7 mouse cellular contexts compared by ENCODE assay signal in the genomic region with DNA sequence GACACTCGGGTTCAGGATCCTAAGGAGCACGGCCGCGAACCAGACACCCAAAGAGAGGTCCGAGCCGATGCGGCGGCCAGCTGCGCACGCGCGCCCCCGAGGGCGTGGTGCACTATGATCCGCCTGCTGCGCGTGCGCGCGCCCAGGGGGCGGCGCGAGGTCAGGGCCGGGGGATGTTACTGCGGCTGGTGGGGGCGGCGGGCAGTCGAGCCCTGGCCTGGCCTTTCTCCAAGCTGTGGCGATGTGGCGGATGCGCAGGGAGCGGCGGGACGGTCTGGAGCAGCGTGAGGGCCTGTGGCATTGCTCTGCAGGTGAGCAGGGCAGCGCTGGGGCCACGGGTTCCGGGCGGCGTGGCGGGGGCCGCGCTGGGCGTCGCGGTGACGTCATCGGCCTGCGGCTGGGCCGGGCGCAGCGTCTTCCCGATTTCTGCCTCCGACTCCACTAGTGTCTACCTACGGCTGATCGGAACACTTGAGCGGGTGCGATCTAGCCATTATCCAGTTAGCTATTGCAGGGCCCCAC. TPM values are rescaled to one million over a fixed set of nuclear protein-coding genes. Genes with fewer than 3 reads are reported as not detected.
DNase-seq lines count a peak whose midpoint lies in the region; ATAC-seq lines count a peak whose summit lies in the region.

TSS of gene Afg3l1 (plus strand) at position 167 of the 522 bp plus-strand sequence.

- H3K27me3 ChIP-seq in embryonic facial prominence, embryonic 10.5 days (replicated peaks; ENCODE audit: low read depth, poor library complexity, severe bottlenecking): peaks cover 5% of the 10 kb centered on the region; the same call in 1 of the 2 replicates
- H3K27me3 ChIP-seq in limb, embryonic 10.5 days (ENCODE audit: low read depth, poor library complexity, severe bottlenecking): no peaks in the 10 kb centered on the region
- no peaks in the 10 kb centered on the region; the same call in 1 of the 2 replicates for H3K27me3 ChIP-seq in midbrain, embryonic 13.5 days

- H3K36me3 ChIP-seq in embryonic facial prominence, embryonic 10.5 days (replicated peaks): peaks cover 27% of the 10 kb centered on the region
- peaks cover 29% of the 10 kb centered on the region for H3K36me3 ChIP-seq in limb, embryonic 10.5 days
- H3K36me3 ChIP-seq in midbrain, embryonic 13.5 days: peaks cover 23% of the 10 kb centered on the region

- peak within 1 kb of the TSS; percentile 86 for H3K4me2 ChIP-seq in midbrain, embryonic 13.5 days (replicated peaks)

- H3K9me3 ChIP-seq in embryonic facial prominence, embryonic 10.5 days: no peaks in the 10 kb centered on the region
- no peaks in the 10 kb centered on the region for H3K9me3 ChIP-seq in limb, embryonic 10.5 days (replicated peaks)
- H3K9me3 ChIP-seq in midbrain, embryonic 13.5 days: no peaks in the 10 kb centered on the region

- H3K4me1 ChIP-seq in embryonic facial prominence, embryonic 10.5 days: peaks cover 19% of the 10 kb centered on the region
- peaks cover 19% of the 10 kb centered on the region for H3K4me1 ChIP-seq in limb, embryonic 10.5 days
- peaks cover 18% of the 10 kb centered on the region for H3K4me1 ChIP-seq in midbrain, embryonic 13.5 days (replicated peaks)

- peak; percentile 88 for ATAC-seq in granulocyte monocyte progenitor cell, adult 5-6 weeks (replicated peaks; ENCODE audit: poor library complexity, severe bottlenecking)
- peak; percentile 92 for ATAC-seq in midbrain, embryonic 13.5 days

- peak; percentile 96 for DNase-seq in adrenal gland, postnatal 10 days
- DNase-seq in embryonic facial prominence, embryonic 10.5 days (ENCODE audit: low spot score): peak; percentile 95
- peak; percentile 93 for DNase-seq in kidney, adult 11 months
- DNase-seq in limb, embryonic 10.5 days (ENCODE audit: low spot score): peak; percentile 96
- peak; percentile 95 for DNase-seq in spleen, adult 12 weeks (ENCODE audit: low spot score)

- peak within 1 kb of the TSS; percentile 99 for H3K27ac ChIP-seq in embryonic facial prominence, embryonic 10.5 days (replicated peaks)
- H3K27ac ChIP-seq in limb, embryonic 10.5 days: peak within 1 kb of the TSS; percentile 98
- H3K27ac ChIP-seq in midbrain, embryonic 13.5 days: peak within 1 kb of the TSS; percentile 96

- peak within 1 kb of the TSS; percentile 87 for H3K9ac ChIP-seq in midbrain, embryonic 13.5 days (replicated peaks)

- peak within 1 kb of the TSS; percentile 96 for H3K4me3 ChIP-seq in embryonic facial prominence, embryonic 10.5 days
- H3K4me3 ChIP-seq in limb, embryonic 10.5 days: peak within 1 kb of the TSS; percentile 97
- H3K4me3 ChIP-seq in midbrain, embryonic 13.5 days (replicated peaks): peak within 1 kb of the TSS; percentile 67

- WGBS in embryonic facial prominence, embryonic 10.5 days: under 1% methylated on average over 58 of the region's 58 CpGs
- WGBS in limb, embryonic 10.5 days: under 1% methylated on average over 58 of the region's 58 CpGs
- WGBS in midbrain, embryonic 13.5 days: under 1% methylated on average over 56 of the region's 58 CpGs

RNA-seq across cellular contexts. Expression of gene Afg3l1, which starts in this region (rescaled TPM):
- 10 to 100 TPM; 66.9 to 70.8 TPM for total RNA-seq in adrenal gland, postnatal 10 days (2021)
- 68.1 and 69.2 TPM in 2 replicates for polyA plus RNA-seq in embryonic facial prominence, embryonic 10.5 days (2016; fragmentation: Nextera tagmentation; extraction: Ambion mirVana)
- total RNA-seq in granulocyte monocyte progenitor cell, adult 5-6 weeks (2014; fragmentation: Nextera tagmentation): 38.4 and 42.1 TPM in 2 replicates
- total RNA-seq in granulocyte monocyte progenitor cell, adult 5-6 weeks (2017): 21.2 and 25.0 TPM in 2 replicates
- polyA plus RNA-seq in limb, embryonic 10.5 days (2016; fragmentation: Nextera tagmentation; extraction: Ambion mirVana): 57.2 and 65.0 TPM in 2 replicates
- 59.3 and 62.1 TPM in 2 replicates for polyA plus RNA-seq in midbrain, embryonic 13.5 days (2015; fragmentation: Nextera tagmentation; extraction: Ambion mirVana)

Comparison
In these comparisons a context has a peak if more than half of its experiments do, and no peak if none do; other contexts are left out.
1. Peak in every context shown above with its lines: DNase-seq, ATAC-seq, H3K4me3 ChIP-seq and H3K27ac ChIP-seq.